Mouse (Mus musculus): ENCODE measurements around the gene Actr5. TPM values are rescaled to one million over a fixed set of nuclear protein-coding genes. Genes with fewer than 3 reads are reported as not detected.

Actr5 gene
- 13.9 and 14.8 TPM in 2 replicates for polyA plus RNA-seq (2014; fragmentation: Nextera tagmentation; extraction: Ambion mirVana)

- peaks cover 19% of the 10 kb centered on the region for H3K36me3 ChIP-seq (ENCODE audit: control insufficient read depth, insufficient read depth, low read length)
- H3K9me3 ChIP-seq (ENCODE audit: control insufficient read depth, low read length), result no peaks in the 10 kb centered on the region
- DNase-seq (peak; percentile 98), ATAC-seq (ENCODE audit: low FRiP score, low TSS enrichment) (peak; percentile 94)
- H3K27me3 ChIP-seq (ENCODE audit: control insufficient read depth, insufficient read depth, low read length), result no peaks in the 10 kb centered on the region
- peak within 1 kb of the TSS; percentile 75 for H3K4me3 ChIP-seq (replicated peaks; ENCODE audit: low read depth, low read length)
- H3K27ac ChIP-seq (replicated peaks; ENCODE audit: low read depth, low read length), result peak within 1 kb of the TSS; percentile 84
- 0% methylated on average over 39 of the region's 39 CpGs for WGBS
- H3K9ac ChIP-seq (replicated peaks; ENCODE audit: low read length), result peak within 1 kb of the TSS; percentile 79
- peak within 1 kb of the TSS; percentile 87 for H3K4me2 ChIP-seq (ENCODE audit: low read length)
- H3K4me1 ChIP-seq (ENCODE audit: control insufficient read depth, insufficient read depth, low read length), result peaks cover 10% of the 10 kb centered on the region
Observed at GRCm38 (mm10) chr2:158624718-158625222, at the start of gene Actr5. TSS of gene Actr5 (plus strand) at chr2:158624888.

GRCm38 (mm10) chr2:158579979-158580378 is 44.7 kb upstream of the Actr5 start:
- DNase-seq (no peak), ATAC-seq (ENCODE audit: low FRiP score, low TSS enrichment) (no peak)
- no peaks in the 10 kb centered on the region for H3K27me3 ChIP-seq (ENCODE audit: control insufficient read depth, insufficient read depth, low read length)
- H3K4me1 ChIP-seq (ENCODE audit: control insufficient read depth, insufficient read depth, low read length), result peaks cover 3% of the 10 kb centered on the region; the same call in 1 of the 2 replicates
- 46% methylated on average over 4 of the region's 4 CpGs for WGBS
- H3K9ac ChIP-seq (replicated peaks; ENCODE audit: low read length), result no peak overlapping the region
- no peak overlapping the region for H3K4me3 ChIP-seq (replicated peaks; ENCODE audit: low read depth, low read length)
- no peak overlapping the region for H3K4me2 ChIP-seq (ENCODE audit: low read length)
- H3K27ac ChIP-seq (replicated peaks; ENCODE audit: low read depth, low read length), result no peak overlapping the region
- no peaks in the 10 kb centered on the region for H3K36me3 ChIP-seq (ENCODE audit: control insufficient read depth, insufficient read depth, low read length)
- H3K9me3 ChIP-seq (ENCODE audit: control insufficient read depth, low read length), result no peaks in the 10 kb centered on the region

DNA sequence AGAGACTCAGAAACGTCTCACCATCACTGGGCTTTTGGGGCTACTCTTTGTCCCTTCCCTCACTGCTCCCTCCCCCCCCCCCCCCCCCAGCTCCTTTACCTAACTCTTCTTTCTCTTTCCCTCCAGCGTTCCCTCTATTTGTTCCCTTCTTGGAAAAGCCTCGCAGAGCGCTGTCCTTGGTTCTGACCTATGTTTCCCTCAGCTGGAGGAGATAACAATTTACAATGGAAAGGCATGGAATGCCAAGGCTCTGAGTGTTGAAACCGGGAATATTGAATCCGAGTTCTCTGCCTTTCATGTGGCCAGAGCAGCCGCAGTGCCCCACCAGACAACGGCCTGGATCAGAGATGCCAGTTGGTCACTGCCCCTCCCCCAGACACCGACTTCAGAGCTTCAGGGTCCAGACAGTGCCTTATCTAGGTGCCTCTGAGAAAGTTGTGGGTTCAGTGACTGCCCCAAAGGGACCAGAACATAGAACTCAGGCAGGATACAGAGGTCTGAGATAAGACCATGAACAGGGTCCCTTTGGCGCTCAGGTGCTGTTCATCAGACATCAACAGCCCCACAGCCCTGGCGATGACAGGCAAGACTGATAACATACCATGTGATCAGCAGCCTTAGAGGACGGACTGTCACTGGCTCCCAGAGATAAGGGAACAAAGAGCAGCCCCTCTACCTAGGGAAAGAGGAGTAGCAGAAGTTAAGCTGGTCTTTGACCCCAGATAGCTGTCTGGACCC is 39.9 kb upstream of the Actr5 start:
- DNase-seq (peak; percentile 56), ATAC-seq (ENCODE audit: low FRiP score, low TSS enrichment) (peak; percentile 24; the same call in 1 of the 2 replicates)
- Histone ChIP-seq H3K27me3 (ENCODE audit: control insufficient read depth, insufficient read depth, low read length) (no peaks in the 10 kb centered on the region), H3K4me2 (ENCODE audit: low read length) (no peak overlapping the region), H3K9me3 (ENCODE audit: control insufficient read depth, low read length) (no peaks in the 10 kb centered on the region), H3K9ac (replicated peaks; ENCODE audit: low read length) (no peak overlapping the region), H3K27ac (replicated peaks; ENCODE audit: low read depth, low read length) (no peak overlapping the region), H3K36me3 (ENCODE audit: control insufficient read depth, insufficient read depth, low read length) (no peaks in the 10 kb centered on the region), H3K4me3 (replicated peaks; ENCODE audit: low read depth, low read length) (no peak overlapping the region), H3K4me1 (ENCODE audit: control insufficient read depth, insufficient read depth, low read length) (peaks cover 18% of the 10 kb centered on the region; the same call in 1 of the 2 replicates)
- 10% methylated on average over 12 of the region's 12 CpGs for WGBS

- H3K9ac ChIP-seq (replicated peaks; ENCODE audit: low read length), result no peak overlapping the region
- DNase-seq (peak; percentile 62), ATAC-seq (ENCODE audit: low FRiP score, low TSS enrichment) (0 out of 2 replicates have a peak, but pooled peaks have one; percentile 43)
- peaks cover 20% of the 10 kb centered on the region; the same call in 1 of the 2 replicates for H3K4me1 ChIP-seq (ENCODE audit: control insufficient read depth, insufficient read depth, low read length)
- no peaks in the 10 kb centered on the region for H3K36me3 ChIP-seq (ENCODE audit: control insufficient read depth, insufficient read depth, low read length)
- H3K4me2 ChIP-seq (ENCODE audit: low read length), result no peak overlapping the region
- H3K9me3 ChIP-seq (ENCODE audit: control insufficient read depth, low read length), result no peaks in the 10 kb centered on the region
- 0 out of 2 replicates have a peak, but pooled peaks cover 2% of the 10 kb centered on the region for H3K27me3 ChIP-seq (ENCODE audit: control insufficient read depth, insufficient read depth, low read length)
- peak overlapping the region; percentile 74 for H3K27ac ChIP-seq (replicated peaks; ENCODE audit: low read depth, low read length)
- H3K4me3 ChIP-seq (replicated peaks; ENCODE audit: low read depth, low read length), result no peak overlapping the region
- WGBS, result 27% methylated on average over 8 of the region's 8 CpGs
Observed at GRCm38 (mm10) chr2:158588524-158589271, 36.0 kb upstream of the Actr5 start.

DNA sequence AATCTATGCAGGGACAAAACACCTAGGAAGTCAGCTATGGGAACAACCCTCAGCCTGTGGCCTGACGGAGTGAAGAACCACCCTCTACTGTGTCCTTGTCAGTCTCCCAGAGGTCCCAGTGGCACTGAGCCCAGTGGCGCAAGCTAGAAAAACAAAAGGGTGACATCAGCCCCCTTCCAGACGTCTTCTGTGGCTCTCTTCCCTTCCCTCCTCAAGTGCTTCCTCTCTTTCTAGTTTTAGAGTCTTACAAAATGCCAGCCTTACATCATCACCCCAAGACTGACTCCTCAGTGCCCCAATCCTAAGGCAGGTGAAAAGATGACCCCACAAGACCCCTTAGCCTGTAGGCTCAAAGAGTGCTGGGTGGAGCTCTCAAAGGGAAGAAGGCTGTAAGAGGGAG is 34.2 kb upstream of the Actr5 start:
- DNase-seq (no peak), ATAC-seq (ENCODE audit: low FRiP score, low TSS enrichment) (no peak)
- Histone ChIP-seq H3K9ac (replicated peaks; ENCODE audit: low read length) (no peak overlapping the region), H3K27me3 (ENCODE audit: control insufficient read depth, insufficient read depth, low read length) (0 out of 2 replicates have a peak, but pooled peaks cover 2% of the 10 kb centered on the region), H3K4me3 (replicated peaks; ENCODE audit: low read depth, low read length) (no peak overlapping the region), H3K4me1 (ENCODE audit: control insufficient read depth, insufficient read depth, low read length) (peaks cover 21% of the 10 kb centered on the region), H3K9me3 (ENCODE audit: control insufficient read depth, low read length) (no peaks in the 10 kb centered on the region), H3K36me3 (ENCODE audit: control insufficient read depth, insufficient read depth, low read length) (no peaks in the 10 kb centered on the region), H3K4me2 (ENCODE audit: low read length) (no peak overlapping the region), H3K27ac (replicated peaks; ENCODE audit: low read depth, low read length) (no peak overlapping the region)
- 58% methylated on average over 3 of the region's 3 CpGs for WGBS

- Histone ChIP-seq H3K27ac (replicated peaks; ENCODE audit: low read depth, low read length) (0 out of 2 replicates have a peak overlapping the region, but pooled peaks have one; percentile 5), H3K27me3 (ENCODE audit: control insufficient read depth, insufficient read depth, low read length) (0 out of 2 replicates have a peak, but pooled peaks cover 2% of the 10 kb centered on the region), H3K9me3 (ENCODE audit: control insufficient read depth, low read length) (no peaks in the 10 kb centered on the region), H3K4me1 (ENCODE audit: control insufficient read depth, insufficient read depth, low read length) (peaks cover 24% of the 10 kb centered on the region), H3K4me2 (ENCODE audit: low read length) (no peak overlapping the region), H3K4me3 (replicated peaks; ENCODE audit: low read depth, low read length) (no peak overlapping the region), H3K9ac (replicated peaks; ENCODE audit: low read length) (no peak overlapping the region), H3K36me3 (ENCODE audit: control insufficient read depth, insufficient read depth, low read length) (no peaks in the 10 kb centered on the region)
- DNase-seq (no peak), ATAC-seq (ENCODE audit: low FRiP score, low TSS enrichment) (no peak)
- WGBS, result 48% methylated on average over 5 of the region's 5 CpGs
Observed at GRCm38 (mm10) chr2:158591286-158591685, 33.4 kb upstream of the Actr5 start.

DNA sequence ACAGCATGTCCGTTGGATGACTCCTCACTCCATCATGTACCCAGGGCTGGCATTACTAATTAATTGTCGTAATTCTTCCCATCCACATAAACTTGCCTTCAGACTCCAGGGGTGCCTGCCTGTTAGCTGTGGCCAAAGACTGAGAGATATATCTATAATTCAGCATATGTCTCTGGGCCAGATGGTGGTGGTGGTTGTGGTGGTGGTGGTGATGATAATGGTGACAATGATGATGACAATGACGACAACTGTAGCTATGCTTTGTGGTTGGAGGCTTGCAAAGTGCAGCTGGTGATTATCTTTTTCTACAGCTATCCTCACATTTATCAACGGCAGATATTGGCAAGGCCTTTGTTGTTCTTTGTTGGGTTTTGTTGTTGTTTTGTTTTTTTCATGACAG is 31.3 kb upstream of the Actr5 start:
- Histone ChIP-seq H3K27ac (replicated peaks; ENCODE audit: low read depth, low read length) (no peak overlapping the region), H3K4me1 (ENCODE audit: control insufficient read depth, insufficient read depth, low read length) (peaks cover 24% of the 10 kb centered on the region), H3K27me3 (ENCODE audit: control insufficient read depth, insufficient read depth, low read length) (0 out of 2 replicates have a peak, but pooled peaks cover 2% of the 10 kb centered on the region), H3K36me3 (ENCODE audit: control insufficient read depth, insufficient read depth, low read length) (no peaks in the 10 kb centered on the region), H3K4me3 (replicated peaks; ENCODE audit: low read depth, low read length) (no peak overlapping the region), H3K9ac (replicated peaks; ENCODE audit: low read length) (no peak overlapping the region), H3K4me2 (ENCODE audit: low read length) (no peak overlapping the region), H3K9me3 (ENCODE audit: control insufficient read depth, low read length) (no peaks in the 10 kb centered on the region)
- ATAC-seq (ENCODE audit: low FRiP score, low TSS enrichment), result no peak
- WGBS, result 84% methylated on average over 4 of the region's 4 CpGs
- no peak for DNase-seq

DNA sequence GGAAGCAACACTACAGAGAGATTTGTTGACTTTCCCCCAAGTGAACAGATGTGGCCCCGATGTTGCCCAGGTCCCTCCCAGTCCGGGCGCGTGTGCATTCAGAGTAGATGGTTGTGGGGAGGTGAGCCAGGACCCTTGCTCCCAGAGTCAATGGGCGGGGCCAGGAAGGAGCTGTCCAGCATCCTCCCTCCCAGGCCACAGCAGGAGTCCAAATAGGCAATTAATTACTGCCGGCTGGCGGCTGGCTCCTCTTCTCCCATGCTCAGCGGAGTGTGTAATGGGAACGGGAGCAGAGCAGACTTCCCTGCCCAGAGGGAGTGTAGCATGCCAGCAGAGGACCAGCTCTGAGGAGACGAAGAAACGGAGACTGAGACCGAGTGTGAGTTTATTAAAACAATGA is 29.6 kb upstream of the Actr5 start:
- no peak overlapping the region; the same call in 1 of the 2 replicates for H3K9ac ChIP-seq (replicated peaks; ENCODE audit: low read length)
- ATAC-seq (ENCODE audit: low FRiP score, low TSS enrichment), result peak; percentile 71; the same call in 1 of the 2 replicates
- H3K4me3 ChIP-seq (replicated peaks; ENCODE audit: low read depth, low read length), result 0 out of 2 replicates have a peak overlapping the region, but pooled peaks have one; percentile 3
- 0% methylated on average over 12 of the region's 12 CpGs for WGBS
- H3K4me2 ChIP-seq (ENCODE audit: low read length), result peak overlapping the region; percentile 43
- peaks cover 17% of the 10 kb centered on the region for H3K4me1 ChIP-seq (ENCODE audit: control insufficient read depth, insufficient read depth, low read length)
- peak overlapping the region; percentile 76 for H3K27ac ChIP-seq (replicated peaks; ENCODE audit: low read depth, low read length)
- H3K27me3 ChIP-seq (ENCODE audit: control insufficient read depth, insufficient read depth, low read length), result 0 out of 2 replicates have a peak, but pooled peaks cover 2% of the 10 kb centered on the region
- H3K36me3 ChIP-seq (ENCODE audit: control insufficient read depth, insufficient read depth, low read length), result no peaks in the 10 kb centered on the region
- peak; percentile 73 for DNase-seq
- H3K9me3 ChIP-seq (ENCODE audit: control insufficient read depth, low read length), result no peaks in the 10 kb centered on the region

Measured in midbrain, embryonic 14.5 days (tissue).